Mouse (Mus musculus) right cerebral cortex, postnatal 10 days (tissue): ENCODE measurements around the gene AK157302.
"Not testable (repeated sequence)": the region's sequence is repeated elsewhere in the genome, so short reads cannot be mapped to it uniquely, and the experiment has no call there.

Experiments
- DNase-seq, 2 experiments: peaks; one replicate each; pipeline ENCODE4 v3.0.0; 2021; ENCODE audit warnings: low spot score in 2 of 2

The AK157302 gene

GRCm38 (mm10) chr13:21495080-21495479 is at the start of gene AK157302:
Gene AK157302, plus strand, starts transcription at chr13:21495223.
- DNase-seq: no peak

- no peak for DNase-seq
Measured at GRCm38 (mm10) chr13:21446796-21447195, 48.2 kb upstream of the AK157302 start.

GRCm38 (mm10) chr13:21447856-21448614 is 47.0 kb upstream of the AK157302 start:
- no peak for DNase-seq

GRCm38 (mm10) chr13:21453042-21453441 is 42.0 kb upstream of the AK157302 start:
- DNase-seq: no peak

- DNase-seq: peak; percentile 84 to 85
Measured at GRCm38 (mm10) chr13:21453449-21453848, 41.6 kb upstream of the AK157302 start, which contains the start of gene Zscan26. Gene Zscan26, minus strand, starts transcription at chr13:21453730.

DNA sequence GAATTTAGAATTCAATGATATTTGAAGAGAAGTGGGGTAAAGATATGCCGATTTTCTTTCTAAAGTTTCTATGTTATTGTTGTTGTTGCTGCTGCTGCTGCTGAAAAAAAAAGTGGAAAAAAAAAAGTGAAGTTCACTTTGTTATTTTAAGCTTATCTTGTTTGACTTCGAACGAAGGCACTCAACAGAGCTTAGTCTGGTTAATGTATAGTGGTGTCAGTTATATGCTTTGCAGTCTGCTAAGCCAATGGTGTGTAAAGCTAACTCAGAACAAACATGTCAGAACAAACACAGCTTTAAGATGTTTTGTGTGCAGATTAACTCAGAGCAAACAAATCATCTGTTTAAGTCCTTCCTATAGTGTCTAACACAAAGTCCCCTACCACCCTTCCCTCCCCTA is 40.9 kb upstream of the AK157302 start:
- no peak for DNase-seq

- no peak for DNase-seq
Measured at GRCm38 (mm10) chr13:21456347-21456746, 38.7 kb upstream of the AK157302 start.

DNA sequence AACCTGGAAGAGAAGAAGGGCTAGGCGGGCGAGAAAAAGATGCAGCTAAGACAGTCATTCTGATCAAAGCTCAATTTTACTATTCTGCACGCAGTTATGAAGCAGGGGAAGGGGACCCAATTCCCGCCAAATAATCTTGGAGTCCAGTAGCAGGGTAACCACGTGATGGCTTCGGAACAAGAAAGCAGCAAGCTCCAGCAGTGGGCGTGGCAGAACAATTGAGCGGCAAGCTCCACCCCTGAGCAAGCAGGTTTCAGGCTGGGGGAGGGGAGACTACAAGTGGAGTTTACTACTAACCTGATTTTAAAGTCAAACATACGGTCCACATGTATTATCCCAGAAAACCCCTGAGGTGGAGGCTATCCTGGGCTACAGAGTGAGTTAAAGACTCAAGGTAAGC is 32.5 kb upstream of the AK157302 start:
- DNase-seq: not testable (repeated sequence)

- no peak for DNase-seq
Measured at GRCm38 (mm10) chr13:21467336-21467735, 27.7 kb upstream of the AK157302 start.

DNA sequence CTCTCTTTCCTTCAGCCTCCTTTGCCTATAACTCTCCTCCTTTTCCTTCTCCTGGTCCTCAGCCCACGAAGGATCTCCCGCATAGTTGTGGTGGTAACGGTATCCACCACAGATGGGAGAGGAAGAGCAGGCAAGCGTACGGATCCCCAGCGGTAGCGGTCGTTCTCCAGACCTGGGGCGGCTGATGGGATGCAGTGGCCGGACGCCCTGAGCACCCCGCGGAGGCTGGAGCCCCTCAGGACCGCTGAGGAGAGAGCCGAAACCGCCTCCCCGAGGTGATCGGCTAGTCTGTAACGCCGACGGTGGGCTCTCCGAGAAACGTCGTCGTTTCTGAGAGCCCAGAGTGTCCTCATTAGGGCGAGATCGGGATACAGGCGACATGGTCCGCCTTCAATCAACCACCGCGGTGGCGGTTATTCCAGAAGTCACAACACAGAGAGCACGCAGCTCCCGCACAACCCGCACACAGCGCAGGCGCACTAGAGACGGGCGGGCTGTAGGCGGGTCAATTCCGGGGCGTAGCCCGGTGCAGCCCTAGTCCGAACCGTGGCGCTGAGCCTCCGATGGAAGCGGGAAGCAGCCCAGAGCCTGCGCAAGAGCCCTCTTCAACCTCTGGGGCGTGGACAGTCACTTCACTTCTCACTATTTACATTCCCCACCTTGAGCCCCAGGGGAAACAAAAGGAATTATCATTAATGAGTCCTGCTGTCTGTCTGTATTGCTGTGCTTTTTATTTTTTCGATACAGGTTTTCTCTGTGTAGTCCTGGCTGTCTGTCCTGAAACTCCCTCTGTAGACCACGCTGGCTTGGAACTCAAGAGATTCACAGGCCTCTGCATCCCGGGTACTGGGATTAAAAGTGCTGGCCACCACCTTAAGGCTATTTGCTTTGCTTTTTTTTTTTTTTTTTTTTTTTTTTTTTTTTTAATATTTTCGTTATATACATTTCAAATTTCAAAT is 26.7 kb upstream of the AK157302 start, which contains the start of gene Nkapl:
TSS of gene Nkapl (minus strand) at position 449 of the 959 bp plus-strand sequence.
- DNase-seq: peak; percentile 83 to 86

DNA sequence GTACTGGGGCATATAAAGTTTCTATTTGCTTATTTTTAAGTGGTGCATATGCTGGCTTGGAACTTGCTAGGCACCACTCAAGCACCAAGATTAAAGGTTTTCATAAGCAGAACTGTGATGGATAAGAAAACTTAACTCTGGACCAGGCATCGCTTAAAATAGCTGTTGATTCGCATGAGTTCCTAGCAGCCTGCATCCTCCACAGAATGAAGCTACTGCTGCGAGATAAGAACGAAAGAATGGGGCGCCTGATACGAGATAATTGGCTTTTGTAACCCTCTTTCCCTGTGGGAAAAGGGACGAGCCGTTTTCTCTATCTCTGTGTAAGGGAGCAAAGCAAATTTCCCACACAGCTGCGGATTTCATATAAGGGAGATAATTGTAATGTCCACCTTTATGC is 25.9 kb upstream of the AK157302 start:
- DNase-seq: no peak

GRCm38 (mm10) chr13:21472427-21472826 is 22.6 kb upstream of the AK157302 start:
- no peak for DNase-seq

- DNase-seq: peak; percentile 85 to 87
Measured at GRCm38 (mm10) chr13:21478759-21479670, 16.0 kb upstream of the AK157302 start, which contains the start of the genes Zkscan4 and Gm10065. Gene Zkscan4, plus strand, starts transcription at chr13:21478907. Gene Gm10065, minus strand, starts transcription at chr13:21479441.

DNA sequence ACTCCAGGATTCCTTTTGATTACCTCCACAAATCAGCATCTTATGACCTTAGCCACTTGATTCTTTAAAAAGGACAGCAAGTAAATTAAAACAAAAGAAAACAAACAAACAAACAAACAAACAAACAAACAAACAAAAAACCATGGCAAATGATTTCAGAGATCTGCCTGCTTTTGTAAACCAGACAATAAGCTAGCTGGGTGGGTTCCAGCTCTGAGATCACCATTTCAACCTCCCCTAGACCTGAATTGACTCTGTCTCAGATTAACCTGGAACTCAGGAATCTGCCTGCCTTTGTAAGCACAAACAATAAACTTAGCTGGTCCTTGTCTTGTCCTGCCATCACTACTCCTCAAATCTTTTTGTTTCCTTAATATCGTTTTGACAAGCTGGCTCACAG is 8.1 kb upstream of the AK157302 start:
- DNase-seq: no peak

GRCm38 (mm10) chr13:21492847-21493246 is 2.2 kb upstream of the AK157302 start:
- DNase-seq: no peak

GRCm38 (mm10) chr13:21501182-21501581 is 6.2 kb downstream of the AK157302 start, which contains the start of gene Gm11273:
Gene Gm11273, minus strand, starts transcription at chr13:21501418.
- not testable (repeated sequence) for DNase-seq

- DNase-seq: no peak
Measured at GRCm38 (mm10) chr13:21502296-21502695, 7.3 kb downstream of the AK157302 start.

DNA sequence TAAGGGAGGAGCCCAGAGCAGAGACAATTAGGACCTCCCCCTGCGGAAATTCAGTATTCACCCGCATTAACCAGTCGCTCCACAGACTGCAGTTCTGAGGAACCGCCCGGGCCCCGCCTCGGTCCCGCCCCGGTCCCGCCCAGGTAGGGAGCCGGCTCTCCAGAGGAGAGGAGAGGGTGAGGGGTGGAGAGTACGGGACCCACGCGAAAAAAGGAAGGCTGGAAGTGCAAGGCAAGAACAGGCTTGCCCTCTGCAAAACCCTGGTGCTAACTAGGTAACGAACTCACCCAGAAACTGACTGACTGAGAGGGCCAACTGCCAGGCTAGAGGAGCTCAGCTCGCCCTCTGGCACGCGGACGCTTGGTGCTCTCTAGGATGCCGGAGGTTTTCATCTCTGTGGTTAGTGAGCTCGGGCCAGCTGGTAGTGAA is 11.2 kb downstream of the AK157302 start:
- peak; percentile 82 for DNase-seq

DNA sequence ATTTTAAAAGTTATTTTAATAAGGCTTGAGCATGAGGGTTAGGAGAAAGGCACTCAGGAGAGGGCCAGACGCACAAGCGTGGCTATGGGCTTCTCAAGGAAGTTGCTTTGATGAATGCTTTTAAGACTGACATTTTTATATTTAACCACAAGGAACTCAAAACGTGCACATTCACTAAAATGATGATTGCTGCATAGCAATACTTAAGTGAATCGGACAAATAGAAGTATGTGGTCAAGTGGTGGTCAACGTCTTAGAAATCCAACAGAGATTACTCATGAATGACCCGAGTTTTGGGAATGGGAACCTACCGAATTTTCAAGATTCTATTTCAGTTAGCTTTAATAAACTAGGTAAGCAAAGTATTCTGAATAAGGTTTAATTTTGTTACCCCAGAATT is 35.1 kb downstream of the AK157302 start:
- no peak for DNase-seq

- DNase-seq: peak; percentile 88 to 89
Measured at GRCm38 (mm10) chr13:21530781-21531201, 35.8 kb downstream of the AK157302 start, which contains the start of gene Zkscan8. Gene Zkscan8, minus strand, starts transcription at chr13:21531120.

- no peak for DNase-seq
Measured at GRCm38 (mm10) chr13:21542708-21543107, 47.7 kb downstream of the AK157302 start, which contains the start of gene Olfr1366. Gene Olfr1366, minus strand, starts transcription at chr13:21542808.
